Mouse (Mus musculus): ENCODE measurements at regions not wholly inside any gene's neighbourhood (a gene's known extent, or its start where the extent isn't known, plus 50 kb on each side); places are given as distances from the start of the nearest gene placed in this dataset.

DNA sequence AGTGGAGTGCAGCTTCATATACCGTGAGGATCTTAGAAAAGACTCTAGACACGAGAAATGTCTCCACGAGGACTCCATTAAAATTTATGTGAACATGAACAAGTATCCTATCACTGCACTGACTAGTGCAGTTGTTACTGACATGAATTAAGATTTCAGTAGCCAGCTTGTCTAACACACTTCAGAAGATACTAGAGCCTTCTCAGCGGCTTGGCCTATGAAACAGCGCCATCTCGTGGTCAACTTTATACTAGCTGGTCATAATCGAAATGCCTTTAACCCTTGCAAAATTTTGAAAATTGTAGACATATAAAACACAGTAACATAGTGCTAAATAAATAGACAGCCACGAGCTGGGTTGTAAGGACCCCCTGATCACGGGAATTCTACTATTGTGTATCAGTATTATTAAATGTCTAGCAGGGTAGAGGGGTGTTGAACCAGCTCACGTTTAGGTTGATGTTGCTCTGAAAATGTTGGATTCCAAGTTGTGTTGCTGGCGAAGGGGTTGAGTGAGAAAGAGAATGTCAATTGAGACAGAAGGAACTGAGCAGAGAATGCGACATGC is 70.4 kb downstream of the AI429214 start:
- TF ChIP-seq SIN3A (IDR thresholded peaks at IDR 0.05; ENCODE audit: low read length): no peak
- TF ChIP-seq POLR2AphosphoS2 (IDR thresholded peaks at IDR 0.05; ENCODE audit: low read depth, low read length): no peak
- TF ChIP-seq EP300 (IDR thresholded peaks at IDR 0.05; ENCODE audit: low read length): no peak
- no peak for TF ChIP-seq IRF4 (IDR thresholded peaks at IDR 0.05; ENCODE audit: low read depth, low read length)
- TF ChIP-seq MAFK (IDR thresholded peaks at IDR 0.05; ENCODE audit: insufficient replicate concordance, low read length): no peak
